Mouse (Mus musculus): ENCODE data around the gene Lhfpl3. TPM values are rescaled to one million over a fixed set of nuclear protein-coding genes. Genes with fewer than 3 reads are reported as not detected.

Lhfpl3 gene
- polyA plus RNA-seq, 1 experiment from 2014 or later: 0.11 TPM

GRCm38 (mm10) chr5:23040429-23040828 lies 294.6 kb downstream of the Lhfpl3 start:
- WGBS: 54% methylated on average over 4 of the region's 4 CpGs
- no peaks in the 10 kb centered on the region for H3K27me3 ChIP-seq (ENCODE audit: insufficient read depth, low read length)
- no peak overlapping the region for H3K4me2 ChIP-seq
- no peak overlapping the region for H3K27ac ChIP-seq (ENCODE audit: low read depth)
- H3K36me3 ChIP-seq (ENCODE audit: insufficient read depth): no peaks in the 10 kb centered on the region
- no peak for DNase-seq
- no peak for ATAC-seq (ENCODE audit: insufficient read depth)
- TF ChIP-seq CTCF (IDR thresholded peaks at IDR 0.05; ENCODE audit: low read depth): no peak
- no peaks in the 10 kb centered on the region for H3K9me3 ChIP-seq (ENCODE audit: low read depth, low read length)
- no peaks in the 10 kb centered on the region for H3K4me1 ChIP-seq (ENCODE audit: insufficient read depth)
- H3K9ac ChIP-seq: no peak overlapping the region
- no peak overlapping the region for H3K4me3 ChIP-seq (ENCODE audit: low read depth, low read length)

DNA sequence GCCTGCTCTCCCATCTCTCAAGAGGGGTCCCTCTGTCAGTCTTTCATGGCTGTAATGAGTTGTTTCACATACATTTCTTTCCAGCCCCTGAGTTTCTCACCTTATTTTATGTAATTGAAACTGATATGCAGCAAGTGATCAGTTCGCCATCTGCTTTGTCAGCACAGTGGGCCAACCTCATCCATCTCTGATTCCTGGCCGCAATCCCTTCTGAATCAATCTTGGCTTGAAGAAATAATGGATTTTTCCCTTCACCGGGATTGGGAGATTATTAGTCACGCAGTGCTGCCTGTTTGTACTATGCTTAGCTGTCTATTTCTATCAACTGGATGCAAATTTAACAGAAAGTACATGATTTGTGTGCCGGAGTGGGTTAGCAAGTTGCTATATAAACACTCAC lies 297.0 kb downstream of the Lhfpl3 start:
- no peak for ATAC-seq (ENCODE audit: insufficient read depth)
- Histone ChIP-seq H3K36me3 (ENCODE audit: insufficient read depth) (no peaks in the 10 kb centered on the region), H3K9ac (no peak overlapping the region), H3K4me2 (no peak overlapping the region), H3K27me3 (ENCODE audit: insufficient read depth, low read length) (no peaks in the 10 kb centered on the region), H3K27ac (ENCODE audit: low read depth) (no peak overlapping the region), H3K4me1 (ENCODE audit: insufficient read depth) (no peaks in the 10 kb centered on the region), H3K9me3 (ENCODE audit: low read depth, low read length) (no peaks in the 10 kb centered on the region), H3K4me3 (ENCODE audit: low read depth, low read length) (no peak overlapping the region)
- WGBS: 81% methylated on average over 5 of the region's 5 CpGs
- DNase-seq: no peak
- TF ChIP-seq CTCF (IDR thresholded peaks at IDR 0.05; ENCODE audit: low read depth): no peak

DNA sequence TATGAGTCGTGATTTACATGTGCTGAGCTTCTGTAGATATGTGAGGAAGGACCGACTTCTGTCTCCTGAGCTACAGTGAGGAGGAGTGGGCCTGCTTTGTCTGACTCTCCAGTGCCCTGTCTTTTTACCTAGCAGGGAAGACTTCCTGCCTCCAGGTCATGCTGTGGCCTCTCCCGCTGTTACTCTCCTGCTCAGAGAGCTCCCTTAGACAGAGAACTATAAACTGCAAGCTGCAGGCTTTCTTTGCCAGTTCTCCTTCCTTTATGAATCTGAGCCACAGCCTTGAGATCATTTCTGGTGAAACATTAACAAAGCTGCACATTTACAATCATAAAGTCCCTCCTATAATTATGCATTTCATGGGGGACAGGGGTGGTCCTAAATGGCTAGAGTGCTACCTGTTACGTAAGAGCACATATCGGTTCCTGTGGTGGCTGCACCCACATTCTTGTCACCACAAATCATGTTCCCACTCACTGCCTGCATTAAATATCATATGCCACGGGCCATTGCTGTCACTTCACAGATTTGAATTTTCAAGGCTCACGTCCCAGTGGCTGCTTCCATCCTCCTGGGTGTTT lies 303.3 kb downstream of the Lhfpl3 start:
- ATAC-seq (ENCODE audit: insufficient read depth) (no peak), DNase-seq (no peak)
- H3K9ac ChIP-seq: no peak overlapping the region
- H3K4me3 ChIP-seq (ENCODE audit: low read depth, low read length): no peak overlapping the region
- WGBS: 50% methylated on average over 7 of the region's 7 CpGs
- H3K4me1 ChIP-seq (ENCODE audit: insufficient read depth): no peaks in the 10 kb centered on the region
- no peaks in the 10 kb centered on the region for H3K36me3 ChIP-seq (ENCODE audit: insufficient read depth)
- no peak for TF ChIP-seq CTCF (IDR thresholded peaks at IDR 0.05; ENCODE audit: low read depth)
- no peaks in the 10 kb centered on the region for H3K9me3 ChIP-seq (ENCODE audit: low read depth, low read length)
- no peak overlapping the region for H3K4me2 ChIP-seq
- H3K27ac ChIP-seq (ENCODE audit: low read depth): no peak overlapping the region
- H3K27me3 ChIP-seq (ENCODE audit: insufficient read depth, low read length): no peaks in the 10 kb centered on the region

DNA sequence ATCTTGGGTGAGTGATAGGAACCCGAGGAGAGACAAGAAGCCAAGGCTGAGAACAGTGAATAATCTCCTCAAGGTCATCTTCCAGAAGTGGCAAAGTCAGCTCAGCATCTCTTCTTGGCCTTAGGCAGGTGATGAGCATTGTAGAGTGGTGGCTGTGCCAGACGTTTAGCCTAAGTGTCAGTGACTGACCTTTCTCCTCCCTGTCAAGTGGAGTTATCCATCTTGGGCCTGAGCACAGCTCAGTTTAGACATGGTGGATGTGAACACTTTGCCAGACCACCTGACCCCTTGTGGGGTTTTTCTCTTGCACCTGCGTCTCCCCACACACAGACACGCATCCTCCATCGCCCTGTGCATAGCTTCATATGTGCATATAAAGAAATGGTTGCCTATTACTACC lies 305.6 kb downstream of the Lhfpl3 start:
- H3K36me3 ChIP-seq (ENCODE audit: insufficient read depth): no peaks in the 10 kb centered on the region
- ATAC-seq (ENCODE audit: insufficient read depth) (no peak), DNase-seq (no peak)
- 61% methylated on average over 5 of the region's 5 CpGs for WGBS
- no peaks in the 10 kb centered on the region for H3K9me3 ChIP-seq (ENCODE audit: low read depth, low read length)
- no peak overlapping the region for H3K27ac ChIP-seq (ENCODE audit: low read depth)
- no peaks in the 10 kb centered on the region for H3K27me3 ChIP-seq (ENCODE audit: insufficient read depth, low read length)
- H3K4me1 ChIP-seq (ENCODE audit: insufficient read depth): no peaks in the 10 kb centered on the region
- H3K9ac ChIP-seq: no peak overlapping the region
- TF ChIP-seq CTCF (IDR thresholded peaks at IDR 0.05; ENCODE audit: low read depth): no peak
- no peak overlapping the region for H3K4me3 ChIP-seq (ENCODE audit: low read depth, low read length)
- no peak overlapping the region for H3K4me2 ChIP-seq

DNA sequence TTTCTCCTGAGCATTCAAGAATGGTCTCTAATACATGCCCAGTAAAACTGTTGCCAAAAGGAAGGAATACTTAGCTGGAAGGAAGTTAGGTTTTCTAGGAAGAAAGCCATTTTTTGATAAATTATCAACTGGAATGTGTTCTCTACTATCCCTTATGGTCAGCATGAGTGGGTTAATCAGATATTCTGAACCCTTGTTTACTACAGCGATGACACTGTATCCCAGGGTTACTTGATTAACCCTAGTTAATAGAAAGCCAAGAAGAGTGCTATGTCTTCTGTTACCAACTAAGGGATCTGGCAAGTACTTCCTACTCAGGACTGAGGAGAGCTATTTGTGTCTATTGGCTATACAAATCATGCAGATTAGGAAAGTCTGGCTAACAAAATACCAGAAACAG lies 349.0 kb downstream of the Lhfpl3 start:
- 78% methylated on average over 1 of the region's 1 CpGs for WGBS
- ATAC-seq (ENCODE audit: insufficient read depth): no peak

GRCm38 (mm10) chr5:23106536-23106935 lies 360.7 kb downstream of the Lhfpl3 start:
- ATAC-seq (ENCODE audit: insufficient read depth): no peak

More for the DNA sequence above, 349.0 kb downstream of the Lhfpl3 start:
- H3K9ac ChIP-seq: no peak overlapping the region
- H3K4me1 ChIP-seq (ENCODE audit: insufficient read depth): no peaks in the 10 kb centered on the region
- H3K27me3 ChIP-seq (ENCODE audit: insufficient read depth, low read length): no peaks in the 10 kb centered on the region
- no peaks in the 10 kb centered on the region for H3K9me3 ChIP-seq (ENCODE audit: low read depth, low read length)
- no peak overlapping the region for H3K27ac ChIP-seq (ENCODE audit: low read depth)
- no peak for TF ChIP-seq CTCF (IDR thresholded peaks at IDR 0.05; ENCODE audit: low read depth)
- DNase-seq: no peak
- no peak overlapping the region for H3K4me2 ChIP-seq
- H3K36me3 ChIP-seq (ENCODE audit: insufficient read depth): no peaks in the 10 kb centered on the region
- no peak overlapping the region for H3K4me3 ChIP-seq (ENCODE audit: low read depth, low read length)

DNA sequence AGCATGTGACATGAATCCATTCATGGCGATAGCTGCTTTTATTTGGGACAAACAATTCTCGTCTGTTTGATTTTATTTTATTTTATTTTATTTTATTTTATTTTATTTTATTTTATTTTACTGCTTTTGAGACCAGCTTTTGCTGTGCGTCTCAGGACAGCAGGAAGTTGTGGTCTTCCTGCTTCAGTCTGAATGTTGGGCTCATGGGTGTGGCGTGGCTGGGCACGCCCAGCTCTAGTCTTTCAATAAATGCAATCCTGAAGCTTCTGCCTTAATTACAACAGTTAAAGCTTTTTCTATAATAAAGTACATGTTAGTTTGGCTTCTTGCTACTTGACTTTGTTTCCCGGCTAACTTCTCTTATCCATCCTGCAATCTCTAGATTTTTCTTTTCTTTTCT lies 365.4 kb downstream of the Lhfpl3 start:
- Histone ChIP-seq H3K4me1 (ENCODE audit: insufficient read depth) (no peaks in the 10 kb centered on the region), H3K4me2 (no peak overlapping the region), H3K9ac (no peak overlapping the region), H3K27me3 (ENCODE audit: insufficient read depth, low read length) (no peaks in the 10 kb centered on the region), H3K9me3 (ENCODE audit: low read depth, low read length) (no peaks in the 10 kb centered on the region), H3K36me3 (ENCODE audit: insufficient read depth) (no peaks in the 10 kb centered on the region), H3K27ac (ENCODE audit: low read depth) (no peak overlapping the region), H3K4me3 (ENCODE audit: low read depth, low read length) (no peak overlapping the region)
- DNase-seq (no peak), ATAC-seq (ENCODE audit: insufficient read depth) (no peak)
- no peak for TF ChIP-seq CTCF (IDR thresholded peaks at IDR 0.05; ENCODE audit: low read depth)
- 85% methylated on average over 6 of the region's 6 CpGs for WGBS

More at GRCm38 (mm10) chr5:23106536-23106935, 360.7 kb downstream of the Lhfpl3 start:
- Histone ChIP-seq H3K4me2 (no peak overlapping the region), H3K9me3 (ENCODE audit: low read depth, low read length) (no peaks in the 10 kb centered on the region), H3K27me3 (ENCODE audit: insufficient read depth, low read length) (no peaks in the 10 kb centered on the region), H3K9ac (no peak overlapping the region), H3K4me3 (ENCODE audit: low read depth, low read length) (no peak overlapping the region), H3K36me3 (ENCODE audit: insufficient read depth) (no peaks in the 10 kb centered on the region), H3K4me1 (ENCODE audit: insufficient read depth) (no peaks in the 10 kb centered on the region), H3K27ac (ENCODE audit: low read depth) (no peak overlapping the region)
- WGBS: 54% methylated on average over 2 of the region's 2 CpGs
- no peak for DNase-seq
- no peak for TF ChIP-seq CTCF (IDR thresholded peaks at IDR 0.05; ENCODE audit: low read depth)

- Histone ChIP-seq H3K27ac (ENCODE audit: low read depth) (no peak overlapping the region), H3K4me3 (ENCODE audit: low read depth, low read length) (no peak overlapping the region), H3K9me3 (ENCODE audit: low read depth, low read length) (no peaks in the 10 kb centered on the region), H3K27me3 (ENCODE audit: insufficient read depth, low read length) (no peaks in the 10 kb centered on the region), H3K36me3 (ENCODE audit: insufficient read depth) (no peaks in the 10 kb centered on the region), H3K9ac (no peak overlapping the region), H3K4me1 (ENCODE audit: insufficient read depth) (no peaks in the 10 kb centered on the region), H3K4me2 (no peak overlapping the region)
- 87% methylated on average over 4 of the region's 4 CpGs for WGBS
- ATAC-seq (ENCODE audit: insufficient read depth) (no peak), DNase-seq (no peak)
- no peak for TF ChIP-seq CTCF (IDR thresholded peaks at IDR 0.05; ENCODE audit: low read depth)
Measured at GRCm38 (mm10) chr5:23114249-23114648, 368.4 kb downstream of the Lhfpl3 start.
